Mouse (Mus musculus) thymus, adult 2 months (tissue): Measurements from ENCODE around the gene Mmrn1.

Experiments
- CTCF ChIP-seq: fragments of 200-500 bp; IDR thresholded peaks from 2 replicates; pipeline ENCODE4 v1.5.1; 2012; ENCODE audit warnings: mild to moderate bottlenecking, control low read depth, low read length, moderate library complexity, borderline replicate concordance; ENCODE audit not compliant: control insufficient read depth, poor library complexity, insufficient read depth; ENCODE audit errors: extremely low read depth
- POLR2A ChIP-seq: fragments of 200-500 bp; IDR thresholded peaks from 2 replicates; pipeline ENCODE4 v1.6.1; 2012; ENCODE audit warnings: mild to moderate bottlenecking, low read length, control low read depth, moderate library complexity; ENCODE audit not compliant: control insufficient read depth, poor library complexity, insufficient read depth; ENCODE audit errors: extremely low read depth

- TF ChIP-seq CTCF (no peak), POLR2A (no peak)
Measured at GRCm38 (mm10) chr6:60978610-60979009, 53.8 kb downstream of the Mmrn1 start.
